Mouse (Mus musculus): ENCODE data around the gene Atp5d. TPM values are rescaled to one million over a fixed set of nuclear protein-coding genes. Genes with fewer than 3 reads are reported as not detected.

Atp5d gene
- total RNA-seq, 2 experiments from 2014 or later, result 1,168 to 1,183 TPM

DNA sequence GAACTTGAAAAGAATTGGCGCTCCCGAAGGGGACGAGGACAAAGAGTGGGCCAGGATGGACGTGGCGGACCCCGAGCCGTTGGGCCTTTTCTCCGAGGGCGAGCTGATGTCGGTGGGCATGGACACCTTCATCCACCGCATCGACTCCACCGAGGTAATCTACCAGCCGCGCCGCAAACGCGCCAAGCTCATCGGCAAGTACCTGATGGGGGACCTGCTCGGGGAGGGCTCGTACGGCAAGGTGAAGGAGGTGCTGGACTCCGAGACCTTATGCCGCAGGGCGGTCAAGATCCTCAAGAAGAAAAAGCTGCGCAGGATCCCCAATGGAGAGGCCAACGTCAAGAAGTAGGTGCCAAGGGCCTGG lies 21.9 kb upstream of the Atp5d start:
- peak in 1 of 2 experiments; percentile 33 for DNase-seq
- intact Hi-C loops (cut with DNase I), result loop anchor here (2.0 kb wide), 1 partner anchor 20 kb away; no protein-coding TSS in a partner anchor

DNA sequence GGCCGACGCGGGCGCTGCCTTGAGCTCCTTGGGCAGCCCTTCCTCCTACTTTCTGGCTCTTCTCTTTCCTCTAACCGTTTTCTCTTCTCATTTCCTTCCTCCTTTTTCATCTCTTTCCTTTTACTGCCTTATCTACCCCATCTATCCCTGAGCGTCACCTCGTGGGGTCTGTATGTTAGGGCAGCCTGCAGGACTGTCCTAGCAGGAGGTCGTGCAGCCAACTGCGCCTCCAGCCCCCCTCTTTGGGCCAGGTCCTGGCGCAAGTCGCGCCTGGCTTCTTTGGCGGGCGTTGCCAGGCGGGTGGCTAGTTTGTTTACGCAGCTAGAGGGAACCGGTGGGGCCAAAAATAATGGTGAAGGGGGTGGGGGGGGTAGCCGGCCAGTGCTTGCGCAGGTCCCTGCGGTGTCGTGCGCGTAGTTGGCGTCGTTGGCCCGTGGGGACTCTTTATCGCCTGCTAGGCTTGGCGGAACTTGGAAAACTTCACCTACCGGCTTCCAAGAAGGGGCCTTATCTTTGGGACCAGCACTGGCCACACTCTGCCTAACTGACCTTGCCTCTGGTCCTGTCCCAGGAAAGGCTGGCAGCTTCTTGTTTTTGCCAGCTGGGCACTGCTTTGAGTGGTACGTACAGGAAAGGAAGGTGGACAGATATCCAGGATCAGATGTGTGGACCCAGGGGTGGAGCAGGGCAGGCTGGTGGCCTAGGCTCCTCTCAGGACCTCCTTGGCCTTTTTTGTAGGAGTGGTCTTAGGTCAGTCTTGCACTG lies 21.3 kb upstream of the Atp5d start:
- intact Hi-C loops (cut with DNase I), result loop anchor here (2.0 kb wide), 1 partner anchor 20 kb away; no protein-coding TSS in a partner anchor

DNA sequence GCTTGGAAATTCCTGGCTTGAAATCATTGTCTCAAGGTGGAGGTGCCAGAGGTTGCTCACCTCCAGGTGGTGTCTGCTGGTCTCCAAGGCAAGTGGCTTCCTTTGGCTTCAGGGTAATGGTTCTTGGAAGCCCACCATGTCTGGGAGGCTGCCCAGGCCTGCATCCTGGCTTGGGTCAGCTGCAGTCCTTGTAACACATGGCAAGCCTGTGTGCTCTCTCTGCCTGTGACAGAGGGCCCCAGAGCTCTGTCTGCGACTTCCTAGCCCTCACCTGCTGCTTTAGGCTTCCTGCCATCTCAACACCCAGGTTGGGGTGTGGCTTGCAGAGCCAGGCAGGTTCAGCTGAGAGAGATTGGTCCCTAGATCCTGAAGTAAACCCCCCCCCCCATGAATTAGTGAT lies 20.7 kb upstream of the Atp5d start:
- intact Hi-C loops (cut with DNase I), result loop anchor here (2.0 kb wide), 1 partner anchor 19 kb away; no protein-coding TSS in a partner anchor
- no peak for DNase-seq

More for the DNA sequence above, 21.3 kb upstream of the Atp5d start:
- peak; percentile 70 to 74 for DNase-seq

DNA sequence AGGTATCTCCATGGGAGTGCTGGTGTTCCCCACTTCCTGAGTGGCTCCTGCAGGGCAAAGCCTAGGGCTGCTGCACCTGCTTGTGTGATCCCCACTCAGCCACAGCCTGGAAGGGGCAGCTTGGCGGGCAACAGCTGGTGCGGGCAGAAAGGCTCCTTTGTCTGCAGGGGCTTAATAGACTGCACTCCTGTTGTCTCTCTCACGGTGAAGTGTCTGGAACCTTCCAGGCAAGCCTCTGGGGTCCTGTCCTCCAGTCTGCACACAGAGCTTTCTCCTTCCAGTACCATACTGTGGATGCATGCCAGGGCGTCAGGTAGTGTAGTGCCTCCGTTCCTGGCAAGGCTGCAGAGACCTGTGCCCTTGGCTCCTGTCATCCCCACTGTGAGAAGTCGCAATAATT lies 19.9 kb upstream of the Atp5d start:
- intact Hi-C loops (cut with DNase I), result no loop called here

DNA sequence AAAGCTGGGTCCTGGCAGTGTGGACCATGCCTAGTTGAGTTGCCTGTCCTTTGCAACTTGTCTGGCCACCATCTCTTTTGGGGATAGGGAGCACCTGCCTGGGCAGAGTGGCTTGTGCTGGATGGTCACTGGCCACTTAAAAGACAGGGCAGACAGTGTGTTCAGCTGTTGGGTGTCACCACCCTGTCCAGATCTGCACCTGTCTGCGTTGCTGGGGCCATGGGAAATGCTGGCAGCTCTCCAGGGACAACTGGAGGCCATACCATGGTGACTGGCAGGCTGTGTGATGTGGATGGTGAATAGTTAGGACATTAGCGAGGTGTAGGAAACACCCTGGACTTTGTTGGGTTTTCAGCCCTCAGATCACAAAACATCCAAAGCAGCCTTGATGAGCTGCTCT lies 18.3 kb upstream of the Atp5d start:
- intact Hi-C loops (cut with DNase I), result no loop called here
- DNase-seq, result no peak

More for the DNA sequence above, 19.9 kb upstream of the Atp5d start:
- no peak for DNase-seq

DNA sequence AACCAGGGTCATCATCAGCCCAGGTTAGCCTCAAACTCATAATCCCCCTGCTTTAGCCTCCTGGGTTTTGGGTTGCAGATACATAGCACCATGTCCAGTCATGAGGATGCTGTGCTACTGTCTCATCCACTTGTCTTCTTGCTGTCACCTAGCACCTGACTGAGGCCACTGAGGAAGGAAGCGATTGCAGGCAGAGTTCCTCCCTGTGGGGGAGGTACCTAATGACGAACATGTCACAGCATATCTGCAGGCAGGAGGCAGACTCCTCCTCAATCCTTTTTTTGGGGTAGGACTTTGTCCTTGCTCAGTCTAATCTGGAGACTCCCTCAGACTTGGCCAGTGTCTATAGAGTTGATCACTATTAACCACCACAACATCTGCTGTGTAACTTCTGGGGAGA lies 16.8 kb upstream of the Atp5d start:
- no peak for DNase-seq
- intact Hi-C loops (cut with DNase I), result no loop called here

DNA sequence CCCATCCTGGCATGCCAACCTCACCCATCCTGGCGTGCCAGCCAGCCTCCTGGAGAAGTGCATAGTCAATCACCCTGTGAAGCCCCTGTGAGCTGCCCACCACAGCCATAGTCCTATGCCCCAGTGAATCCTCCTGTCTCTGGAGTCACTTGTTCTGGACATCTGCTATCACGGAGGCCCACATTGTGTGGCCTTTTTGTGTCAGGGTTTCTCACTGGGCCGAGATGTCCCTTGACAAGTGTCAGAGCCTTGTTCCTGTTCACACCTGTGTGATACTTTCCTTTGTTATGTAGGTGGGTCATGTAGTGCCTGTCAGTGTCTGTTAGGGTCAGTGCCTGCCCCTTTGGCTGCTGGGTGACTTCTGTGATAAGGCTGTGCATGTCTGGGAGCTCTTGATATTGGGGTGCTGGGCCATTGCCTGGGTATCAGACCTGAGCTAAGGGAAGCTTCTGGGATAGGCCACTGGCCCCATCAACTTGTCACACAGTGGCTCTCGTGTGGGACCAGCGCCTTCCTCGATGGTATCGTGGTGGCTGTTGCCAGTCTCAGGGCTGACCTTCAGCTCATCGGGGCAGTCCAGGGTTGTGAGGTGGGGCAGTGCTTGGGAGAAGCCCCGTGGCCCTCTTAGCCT lies 14.4 kb upstream of the Atp5d start:
- DNase-seq, result no peak
- intact Hi-C loops (cut with DNase I), result no loop called here

DNA sequence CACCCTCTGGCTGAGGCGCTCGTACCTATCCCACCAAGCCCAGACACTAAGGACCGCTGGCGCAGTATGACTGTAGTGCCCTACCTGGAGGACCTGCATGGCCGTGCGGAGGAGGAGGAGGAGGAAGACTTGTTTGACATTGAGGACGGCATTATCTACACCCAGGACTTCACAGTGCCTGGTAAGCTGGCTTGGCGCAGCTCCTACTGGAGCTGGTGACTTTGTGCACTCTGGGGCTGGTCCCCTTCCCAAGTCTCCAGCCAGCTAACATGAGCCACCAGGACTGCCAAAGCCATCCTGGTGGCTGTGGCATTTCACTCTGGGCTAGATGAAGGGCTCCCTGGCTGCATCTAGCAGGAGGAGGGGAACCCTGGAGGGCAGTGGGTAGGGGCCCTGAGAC lies 10.5 kb upstream of the Atp5d start:
- intact Hi-C loops (cut with DNase I), result no loop called here
- no peak for DNase-seq

DNA sequence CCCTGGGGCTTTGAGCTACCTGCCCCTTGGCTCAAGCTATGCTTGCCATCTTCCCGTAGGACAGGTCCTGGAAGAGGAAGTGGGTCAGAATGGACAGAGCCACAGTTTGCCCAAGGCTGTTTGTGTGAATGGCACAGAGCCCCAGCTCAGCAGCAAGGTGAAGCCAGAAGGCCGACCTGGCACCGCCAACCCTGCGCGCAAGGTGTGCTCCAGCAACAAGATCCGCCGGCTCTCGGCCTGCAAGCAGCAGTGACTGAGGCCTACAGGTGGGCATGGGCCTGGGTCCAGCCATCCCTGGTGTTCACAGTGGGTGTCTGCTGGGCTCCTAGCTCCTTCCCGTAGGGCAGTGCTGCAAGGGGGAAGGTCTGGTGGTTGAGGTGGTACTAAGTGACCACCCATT lies 8.6 kb upstream of the Atp5d start:
- intact Hi-C loops (cut with DNase I), result loop anchor here (10.0 kb wide), 1 partner anchor 165 kb away; the partner anchor contains the start of gene Wdr18
- no peak for DNase-seq

DNA sequence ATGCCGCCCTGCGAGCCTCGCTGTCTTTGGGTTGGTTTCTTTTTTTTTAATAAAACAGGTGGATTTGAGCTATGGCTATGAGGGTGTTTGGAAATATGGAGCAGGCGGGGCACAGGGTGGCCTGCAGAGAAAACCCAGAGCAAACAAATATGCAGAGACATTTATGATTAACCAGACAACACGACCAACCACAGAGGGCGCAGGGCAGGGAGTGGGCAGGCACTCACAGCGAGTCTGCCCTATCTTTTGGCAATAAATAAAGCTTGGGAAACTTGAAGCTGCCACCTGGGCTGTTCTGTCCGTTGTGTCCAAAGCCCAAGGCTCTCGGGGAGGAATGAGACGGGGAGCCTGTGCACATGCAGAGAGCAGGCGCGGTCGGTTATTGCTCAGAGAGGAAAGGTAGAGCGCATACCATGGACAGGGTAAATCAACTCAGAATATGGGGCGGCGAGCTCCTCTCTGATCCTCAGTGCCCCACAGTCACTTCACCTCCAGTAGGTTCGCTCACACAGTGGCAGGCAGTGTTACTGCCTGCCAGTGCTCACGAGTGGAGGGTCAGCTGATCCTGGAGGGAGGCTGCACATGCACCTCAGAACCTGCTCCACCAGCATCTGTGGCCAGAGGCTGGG lies 7.9 kb upstream of the Atp5d start:
- intact Hi-C loops (cut with DNase I), result loop anchor here (10.0 kb wide), 1 partner anchor 166 kb away; the partner anchor contains the start of gene Wdr18
- DNase-seq, result no peak

DNA sequence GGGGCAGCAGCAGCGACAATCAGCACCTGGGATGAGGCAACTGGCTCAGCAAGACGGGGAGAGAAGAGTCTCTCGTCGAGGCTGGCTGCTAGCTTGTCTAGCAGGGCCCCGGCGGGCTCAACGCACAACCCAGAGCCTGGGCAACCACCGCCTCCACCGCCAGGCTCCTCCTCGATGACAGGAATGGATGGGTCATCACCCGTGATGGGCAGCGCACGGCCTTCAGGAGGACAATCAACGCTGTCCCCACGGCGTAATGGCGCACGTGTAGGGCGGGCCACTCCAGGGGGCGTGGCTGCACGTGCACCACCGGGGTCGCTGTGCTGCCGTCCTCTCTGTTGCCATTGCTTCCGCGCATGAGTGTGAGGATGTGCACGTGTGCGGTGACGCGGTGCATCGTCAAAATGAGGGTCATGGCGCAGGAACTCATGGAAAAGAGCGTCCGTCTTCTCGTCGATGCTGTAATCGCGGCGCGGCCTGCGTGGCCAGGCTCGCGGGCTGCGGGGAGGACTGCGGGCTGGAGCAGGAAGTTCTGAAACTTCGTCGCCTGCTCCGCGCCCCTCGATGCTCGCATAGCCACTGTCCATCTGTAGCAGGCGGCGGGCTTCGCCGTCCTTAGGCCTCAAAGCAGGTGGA lies 7.0 kb upstream of the Atp5d start:
- intact Hi-C loops (cut with DNase I), result loop anchor here (10.0 kb wide), 1 partner anchor 167 kb away; the partner anchor contains the start of gene Wdr18
- DNase-seq, result no peak

DNA sequence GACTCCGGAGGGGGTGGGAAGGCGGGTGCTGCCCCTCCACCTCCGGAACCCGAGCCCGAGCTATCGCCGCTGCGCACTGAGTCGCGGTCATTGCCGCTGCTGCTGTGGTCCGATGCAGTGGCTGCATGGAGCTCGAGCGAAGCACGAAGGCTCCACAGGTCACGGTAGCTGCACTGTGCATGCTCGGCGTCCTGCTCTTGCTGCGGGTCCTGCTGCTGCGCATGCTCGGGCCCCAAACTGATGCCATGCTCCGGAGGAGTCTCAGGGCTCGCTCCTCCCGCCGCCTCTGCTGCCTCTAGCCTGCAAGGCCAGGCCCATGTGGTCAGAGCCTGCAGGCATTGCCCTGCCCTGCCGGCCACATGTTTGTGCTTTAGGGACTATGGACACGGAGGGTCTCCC lies 6.5 kb upstream of the Atp5d start:
- DNase-seq, result no peak
- intact Hi-C loops (cut with DNase I), result loop anchor here (10.0 kb wide), 1 partner anchor 167 kb away; the partner anchor contains the start of gene Wdr18

DNA sequence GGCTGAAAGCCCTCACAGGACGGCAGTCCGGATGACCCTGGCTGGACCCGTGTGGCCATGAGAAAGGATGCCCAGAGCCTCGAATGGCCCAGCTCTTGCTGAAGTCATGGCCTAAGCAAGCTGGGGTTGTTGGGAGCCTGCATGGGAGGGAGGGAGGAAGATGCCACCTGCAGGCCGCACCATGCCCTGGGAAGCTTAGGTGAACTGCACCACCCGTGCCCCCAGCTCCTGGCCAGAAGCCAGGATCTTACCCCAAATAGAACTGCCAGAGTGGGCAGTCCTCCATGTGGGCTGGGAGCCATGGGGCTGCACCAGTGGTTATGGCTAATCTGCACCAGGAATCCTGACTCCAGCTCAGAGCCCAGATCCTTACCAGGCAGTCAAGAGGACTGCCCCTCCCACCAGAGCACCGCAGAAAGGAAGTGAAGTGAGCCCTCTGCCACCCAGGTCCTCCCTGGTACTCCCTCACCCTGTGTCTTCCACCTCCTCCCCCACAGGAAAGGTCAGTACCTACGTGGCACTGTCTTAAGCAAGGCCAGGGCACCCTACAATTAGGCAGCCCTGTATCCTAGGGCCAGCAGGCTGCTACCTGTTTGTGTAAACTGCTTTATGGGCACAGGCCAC lies 5.1 kb upstream of the Atp5d start:
- intact Hi-C loops (cut with DNase I), result loop anchor here (10.0 kb wide), 1 partner anchor 169 kb away; the partner anchor contains the start of gene Wdr18
- peak in 1 of 2 experiments; percentile 73 for DNase-seq

DNA sequence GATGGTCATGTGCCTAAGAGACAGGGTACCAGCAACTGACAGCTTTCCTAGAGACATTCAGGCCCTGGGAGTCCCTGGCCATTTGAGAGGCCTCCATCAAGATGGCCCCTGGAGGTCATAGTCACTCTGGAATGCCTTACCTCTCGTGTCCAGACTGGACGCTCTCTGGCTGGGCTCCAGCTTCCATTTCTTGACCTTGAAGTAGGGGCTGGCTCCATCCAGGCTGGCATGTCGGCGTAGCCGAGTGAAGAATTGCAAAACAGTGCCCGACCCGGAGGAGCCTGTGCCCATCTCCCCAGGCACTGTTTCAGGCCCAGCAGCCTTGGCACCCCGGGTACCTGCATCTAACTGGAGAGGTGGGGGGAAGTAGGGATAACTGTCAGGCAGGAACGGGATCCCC lies 4.0 kb upstream of the Atp5d start:
- DNase-seq, result no peak
- intact Hi-C loops (cut with DNase I), result loop anchor here (10.0 kb wide), 1 partner anchor 170 kb away; the partner anchor contains the start of gene Wdr18

DNA sequence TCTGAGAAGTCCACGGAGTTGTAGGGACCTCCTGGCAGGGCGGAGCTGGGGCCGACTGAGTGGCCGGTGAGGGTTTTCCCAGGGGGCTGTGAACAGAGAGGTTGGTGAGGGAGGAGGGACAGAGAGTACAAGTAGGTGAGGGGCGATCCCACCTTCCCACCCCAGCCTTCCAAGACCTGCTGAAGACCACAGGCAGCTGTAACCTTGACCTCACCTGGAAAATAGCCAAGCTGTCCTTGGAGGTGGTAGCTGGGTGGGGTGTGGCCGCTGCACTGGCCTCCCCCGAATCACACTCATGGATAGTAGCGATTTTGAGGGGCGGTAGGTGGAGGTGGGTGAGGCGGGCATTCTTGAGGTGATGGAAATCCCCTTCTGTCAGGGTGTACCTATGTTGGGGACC lies 3.3 kb upstream of the Atp5d start:
- DNase-seq, result no peak
- intact Hi-C loops (cut with DNase I), result loop anchor here (10.0 kb wide), 1 partner anchor 170 kb away; the partner anchor contains the start of gene Wdr18

DNA sequence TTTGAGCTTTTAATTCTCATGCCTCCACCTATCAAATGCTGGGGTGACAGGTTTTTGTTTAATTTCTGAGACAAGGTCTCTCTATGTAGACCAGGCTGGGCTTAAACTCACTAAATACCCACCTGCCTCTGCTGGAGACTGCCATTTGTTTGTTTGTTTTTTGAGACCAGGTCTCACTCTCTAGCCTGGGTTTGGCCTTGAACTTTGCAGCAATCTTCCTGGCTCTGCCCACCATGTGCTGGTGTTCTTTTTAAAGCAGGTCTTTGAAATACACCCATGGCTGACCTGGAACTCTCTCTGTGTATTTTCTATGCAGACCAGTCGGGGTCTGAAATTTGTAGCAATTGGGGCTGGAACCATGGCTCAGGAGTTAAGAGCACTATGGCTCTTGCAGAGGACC lies 2.8 kb upstream of the Atp5d start:
- no peak for DNase-seq
- intact Hi-C loops (cut with DNase I), result loop anchor here (2.0 to 10.0 kb wide), 2 partner anchors 19 to 171 kb away; partner anchors contain the start of gene Wdr18

DNA sequence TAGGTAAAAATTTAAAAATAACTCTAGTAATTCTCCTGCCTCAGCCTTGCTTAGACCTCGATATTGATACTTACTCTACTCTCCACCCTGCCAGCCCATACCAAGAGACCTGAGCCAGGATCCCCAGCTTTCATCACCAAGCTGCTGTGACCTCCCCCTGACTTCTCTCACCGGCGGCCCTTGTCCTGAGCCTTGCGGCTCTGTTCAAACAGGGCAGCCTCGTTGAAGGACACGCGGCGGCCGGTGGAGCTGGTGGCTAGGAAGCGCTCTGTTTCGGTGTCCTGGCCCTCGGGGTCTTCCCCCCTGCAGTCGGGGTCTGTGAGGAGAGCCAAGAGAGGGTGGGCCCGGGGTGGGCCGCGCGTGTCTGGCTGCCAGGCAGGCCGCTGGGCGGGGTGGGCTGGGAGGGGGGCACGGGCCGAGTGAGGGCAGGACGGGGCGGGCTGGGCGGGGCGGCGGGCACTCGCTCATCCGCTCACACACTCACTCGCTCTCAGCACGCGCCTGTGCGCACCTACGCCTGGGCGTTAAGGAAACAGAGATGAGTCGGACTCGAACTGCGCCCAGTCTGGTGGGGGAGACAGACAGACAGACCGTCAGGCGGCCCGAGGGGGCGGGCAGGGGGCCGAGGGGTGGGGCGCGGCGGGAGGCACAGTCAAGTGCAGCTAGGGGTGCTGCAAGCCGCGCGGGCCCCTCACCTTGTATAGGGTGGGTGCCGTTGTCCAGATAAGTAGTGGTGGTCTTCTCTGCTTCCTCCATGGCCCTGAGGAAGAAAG lies 2.1 kb upstream of the Atp5d start:
- DNase-seq, result no peak
- intact Hi-C loops (cut with DNase I), result loop anchor here (2.0 to 10.0 kb wide), 2 partner anchors 20 to 172 kb away; partner anchors contain the start of gene Wdr18

DNA sequence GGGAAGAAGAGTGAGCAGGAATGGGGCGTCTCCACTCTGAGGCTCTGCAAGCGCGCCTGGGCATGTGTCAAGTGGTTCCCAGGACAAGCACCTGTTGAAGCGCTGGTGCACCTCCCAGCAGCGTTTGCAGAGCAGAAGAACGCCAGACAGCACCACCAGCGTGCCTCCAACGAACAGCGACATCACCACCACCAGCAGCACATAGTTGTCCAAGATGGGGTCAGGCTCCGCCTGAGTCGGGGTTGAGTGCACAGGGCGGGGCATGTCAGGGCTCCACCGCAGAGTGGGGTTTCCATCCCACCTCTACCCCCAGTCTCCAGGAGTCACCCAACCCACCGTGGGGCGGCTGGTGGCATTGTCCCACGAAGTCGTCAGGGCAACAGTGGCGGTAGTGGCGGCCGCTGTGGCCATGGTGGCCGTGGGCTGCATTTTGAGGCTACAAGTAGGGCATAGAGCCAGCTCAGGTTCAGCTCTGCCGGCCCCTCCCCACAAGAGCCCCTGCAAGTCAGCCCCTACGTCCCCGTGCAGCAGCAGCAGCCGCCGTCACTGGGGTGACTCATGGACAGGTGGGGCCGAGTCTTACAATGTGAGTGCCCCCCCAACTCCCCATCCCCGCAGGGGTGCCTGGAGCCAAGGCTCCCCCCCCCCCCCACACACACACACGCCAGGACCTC lies 1.3 kb upstream of the Atp5d start:
- peak in 1 of 2 experiments; percentile 16 for DNase-seq
- intact Hi-C loops (cut with DNase I), result loop anchor here (2.0 to 10.0 kb wide), 2 partner anchors 20 to 172 kb away; partner anchors contain the start of gene Wdr18
